Mouse (Mus musculus): ENCODE data around the gene Fut11. TPM values are rescaled to one million over a fixed set of nuclear protein-coding genes. Genes with fewer than 3 reads are reported as not detected.

Fut11 gene
- polyA plus RNA-seq, 1 experiment from 2014 or later: 29.2 TPM

- Histone ChIP-seq H3K36me3 (ENCODE audit: insufficient read depth) (peaks cover 75% of the 10 kb centered on the region), H3K27ac (ENCODE audit: low read depth) (no peak overlapping the region), H3K4me3 (ENCODE audit: low read depth, low read length) (no peak overlapping the region), H3K9ac (no peak overlapping the region), H3K4me2 (no peak overlapping the region), H3K4me1 (ENCODE audit: insufficient read depth) (peaks cover 8% of the 10 kb centered on the region; the same call in 1 of the 2 replicates), H3K27me3 (ENCODE audit: insufficient read depth, low read length) (no peaks in the 10 kb centered on the region), H3K9me3 (ENCODE audit: low read depth, low read length) (no peaks in the 10 kb centered on the region)
- no peak for TF ChIP-seq CTCF (IDR thresholded peaks at IDR 0.05; ENCODE audit: low read depth)
- no peak for ATAC-seq (ENCODE audit: insufficient read depth)
- 85% methylated on average over 4 of the region's 4 CpGs for WGBS
- DNase-seq: no peak
These were observed 16.9 kb upstream of the Fut11 start for GRCm38 (mm10) chr14:20677906-20678305.

GRCm38 (mm10) chr14:20681742-20682141, 13.0 kb upstream of the Fut11 start:
- no peak for DNase-seq
- Histone ChIP-seq H3K27me3 (ENCODE audit: insufficient read depth, low read length) (no peaks in the 10 kb centered on the region), H3K4me3 (ENCODE audit: low read depth, low read length) (no peak overlapping the region), H3K9me3 (ENCODE audit: low read depth, low read length) (no peaks in the 10 kb centered on the region), H3K4me1 (ENCODE audit: insufficient read depth) (no peaks in the 10 kb centered on the region), H3K36me3 (ENCODE audit: insufficient read depth) (peaks cover 100% of the 10 kb centered on the region), H3K27ac (ENCODE audit: low read depth) (no peak overlapping the region), H3K9ac (no peak overlapping the region), H3K4me2 (no peak overlapping the region)
- WGBS: 90% methylated on average over 2 of the region's 2 CpGs
- no peak for TF ChIP-seq CTCF (IDR thresholded peaks at IDR 0.05; ENCODE audit: low read depth)
- ATAC-seq (ENCODE audit: insufficient read depth): no peak

GRCm38 (mm10) chr14:20682498-20682897, 12.3 kb upstream of the Fut11 start:
- Histone ChIP-seq H3K27ac (ENCODE audit: low read depth) (no peak overlapping the region), H3K4me2 (no peak overlapping the region), H3K4me1 (ENCODE audit: insufficient read depth) (no peaks in the 10 kb centered on the region), H3K4me3 (ENCODE audit: low read depth, low read length) (no peak overlapping the region), H3K36me3 (ENCODE audit: insufficient read depth) (peaks cover 100% of the 10 kb centered on the region), H3K27me3 (ENCODE audit: insufficient read depth, low read length) (no peaks in the 10 kb centered on the region), H3K9ac (no peak overlapping the region), H3K9me3 (ENCODE audit: low read depth, low read length) (no peaks in the 10 kb centered on the region)
- 75% methylated on average over 3 of the region's 3 CpGs for WGBS
- no peak for TF ChIP-seq CTCF (IDR thresholded peaks at IDR 0.05; ENCODE audit: low read depth)
- ATAC-seq (ENCODE audit: insufficient read depth) (peak; percentile 52; the same call in 1 of the 2 replicates), DNase-seq (no peak)

GRCm38 (mm10) chr14:20686576-20686975, 8.2 kb upstream of the Fut11 start:
- TF ChIP-seq CTCF (IDR thresholded peaks at IDR 0.05; ENCODE audit: low read depth): no peak
- Histone ChIP-seq H3K9ac (no peak overlapping the region), H3K36me3 (ENCODE audit: insufficient read depth) (peaks cover 99% of the 10 kb centered on the region), H3K9me3 (ENCODE audit: low read depth, low read length) (no peaks in the 10 kb centered on the region), H3K27me3 (ENCODE audit: insufficient read depth, low read length) (no peaks in the 10 kb centered on the region), H3K27ac (ENCODE audit: low read depth) (no peak overlapping the region), H3K4me3 (ENCODE audit: low read depth, low read length) (no peak overlapping the region), H3K4me1 (ENCODE audit: insufficient read depth) (no peaks in the 10 kb centered on the region), H3K4me2 (no peak overlapping the region)
- 96% methylated on average over 3 of the region's 3 CpGs for WGBS
- no peak for DNase-seq
- ATAC-seq (ENCODE audit: insufficient read depth): no peak

- H3K4me3 ChIP-seq (ENCODE audit: low read depth, low read length): no peak overlapping the region
- H3K27ac ChIP-seq (ENCODE audit: low read depth): no peak overlapping the region
- H3K27me3 ChIP-seq (ENCODE audit: insufficient read depth, low read length): no peaks in the 10 kb centered on the region
- H3K9ac ChIP-seq: no peak overlapping the region
- H3K9me3 ChIP-seq (ENCODE audit: low read depth, low read length): no peaks in the 10 kb centered on the region
- H3K36me3 ChIP-seq (ENCODE audit: insufficient read depth): peaks cover 99% of the 10 kb centered on the region
- ATAC-seq (ENCODE audit: insufficient read depth) (no peak), DNase-seq (no peak)
- no peak for TF ChIP-seq CTCF (IDR thresholded peaks at IDR 0.05; ENCODE audit: low read depth)
- no peak overlapping the region for H3K4me2 ChIP-seq
- 81% methylated on average over 2 of the region's 2 CpGs for WGBS
- no peaks in the 10 kb centered on the region for H3K4me1 ChIP-seq (ENCODE audit: insufficient read depth)
These were observed 5.8 kb upstream of the Fut11 start for GRCm38 (mm10) chr14:20689009-20689408.

GRCm38 (mm10) chr14:20691772-20692171, 3.0 kb upstream of the Fut11 start:
- Histone ChIP-seq H3K27ac (ENCODE audit: low read depth) (no peak overlapping the region), H3K4me2 (no peak overlapping the region), H3K9me3 (ENCODE audit: low read depth, low read length) (no peaks in the 10 kb centered on the region), H3K4me3 (ENCODE audit: low read depth, low read length) (no peak overlapping the region), H3K27me3 (ENCODE audit: insufficient read depth, low read length) (no peaks in the 10 kb centered on the region), H3K36me3 (ENCODE audit: insufficient read depth) (peaks cover 77% of the 10 kb centered on the region), H3K4me1 (ENCODE audit: insufficient read depth) (peaks cover 8% of the 10 kb centered on the region; the same call in 1 of the 2 replicates), H3K9ac (no peak overlapping the region)
- no peak for TF ChIP-seq CTCF (IDR thresholded peaks at IDR 0.05; ENCODE audit: low read depth)
- DNase-seq (no peak), ATAC-seq (ENCODE audit: insufficient read depth) (no peak)
- WGBS: 88% methylated on average over 6 of the region's 6 CpGs

- no peak overlapping the region for H3K27ac ChIP-seq (ENCODE audit: low read depth)
- no peak overlapping the region for H3K9ac ChIP-seq
- H3K4me3 ChIP-seq (ENCODE audit: low read depth, low read length): no peak overlapping the region
- H3K4me2 ChIP-seq: no peak overlapping the region
- 85% methylated on average over 10 of the region's 10 CpGs for WGBS
- ATAC-seq (ENCODE audit: insufficient read depth) (no peak), DNase-seq (no peak)
- no peaks in the 10 kb centered on the region for H3K27me3 ChIP-seq (ENCODE audit: insufficient read depth, low read length)
- peaks cover 10% of the 10 kb centered on the region; the same call in 1 of the 2 replicates for H3K4me1 ChIP-seq (ENCODE audit: insufficient read depth)
- H3K36me3 ChIP-seq (ENCODE audit: insufficient read depth): peaks cover 66% of the 10 kb centered on the region
- H3K9me3 ChIP-seq (ENCODE audit: low read depth, low read length): no peaks in the 10 kb centered on the region
- no peak for TF ChIP-seq CTCF (IDR thresholded peaks at IDR 0.05; ENCODE audit: low read depth)
These were observed 1.1 kb upstream of the Fut11 start for GRCm38 (mm10) chr14:20693589-20694101.
